Mouse (Mus musculus): ENCODE measurements at regions not wholly inside any gene's neighbourhood (a gene's known extent, or its start where the extent isn't known, plus 50 kb on each side); places are given as distances from the start of the nearest gene placed in this dataset.

GRCm38 (mm10) chr14:76295411-76296169 lies 119.2 kb upstream of the Tsc22d1 start:
- DNase-seq (ENCODE audit: low read depth, low spot score), result no peak

DNA sequence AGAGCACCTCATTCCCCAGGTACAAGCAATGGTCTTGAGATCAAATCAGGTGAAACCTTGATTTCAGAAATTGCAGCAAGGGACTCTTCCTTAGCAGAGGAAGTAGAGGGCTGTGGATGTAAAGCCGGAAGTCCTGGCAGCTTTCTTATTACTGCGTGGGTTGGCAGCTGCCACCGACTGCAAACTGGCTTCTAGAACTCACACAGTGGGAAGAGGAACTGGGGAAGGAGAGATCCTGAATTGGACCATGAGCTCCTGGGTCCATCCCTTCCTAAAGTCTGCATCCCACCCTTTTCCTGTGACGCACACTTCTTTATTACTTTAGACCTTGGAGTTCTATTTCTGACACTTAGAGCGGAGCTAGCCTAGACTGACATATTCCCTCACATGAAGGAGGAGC lies 116.9 kb upstream of the Tsc22d1 start:
- no peak for DNase-seq (ENCODE audit: low read depth, low spot score)

DNA sequence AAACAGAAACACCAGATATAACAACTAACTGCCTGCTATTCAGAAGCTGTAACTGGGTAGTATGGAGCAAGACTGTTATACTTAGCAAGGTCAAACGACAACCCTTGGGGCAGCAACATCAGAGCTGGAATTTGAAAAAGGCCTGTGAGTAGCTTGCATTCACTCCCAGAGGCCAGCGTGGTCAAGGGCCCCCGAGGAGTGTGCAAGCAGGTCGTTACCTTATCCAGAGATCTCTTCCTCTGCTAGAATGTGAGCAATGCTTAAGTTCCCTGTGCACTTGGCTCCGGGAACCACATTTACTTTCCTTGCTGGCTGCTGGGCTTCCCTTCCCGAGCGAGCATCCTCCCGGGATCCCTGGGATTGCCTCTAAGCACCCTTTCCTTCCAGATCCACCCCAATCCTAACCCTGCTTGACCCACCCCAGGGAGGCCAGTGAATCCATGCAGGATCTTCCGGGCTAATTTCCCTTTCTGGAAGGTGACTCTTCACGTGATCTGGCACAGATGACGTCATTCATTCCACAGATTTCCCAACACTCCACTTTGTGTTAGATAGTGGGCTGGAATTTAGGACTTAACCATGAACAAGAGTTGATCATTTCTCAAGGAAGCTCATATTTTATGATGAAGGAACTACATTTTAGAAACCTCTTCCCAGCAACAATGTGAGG lies 112.3 kb upstream of the Tsc22d1 start:
- no peak for DNase-seq (ENCODE audit: low read depth, low spot score)

GRCm38 (mm10) chr14:76307603-76308002 lies 107.2 kb upstream of the Tsc22d1 start:
- no peak for DNase-seq (ENCODE audit: low read depth, low spot score)

GRCm38 (mm10) chr14:76308188-76308812 lies 106.5 kb upstream of the Tsc22d1 start:
- no peak for DNase-seq (ENCODE audit: low read depth, low spot score)

DNA sequence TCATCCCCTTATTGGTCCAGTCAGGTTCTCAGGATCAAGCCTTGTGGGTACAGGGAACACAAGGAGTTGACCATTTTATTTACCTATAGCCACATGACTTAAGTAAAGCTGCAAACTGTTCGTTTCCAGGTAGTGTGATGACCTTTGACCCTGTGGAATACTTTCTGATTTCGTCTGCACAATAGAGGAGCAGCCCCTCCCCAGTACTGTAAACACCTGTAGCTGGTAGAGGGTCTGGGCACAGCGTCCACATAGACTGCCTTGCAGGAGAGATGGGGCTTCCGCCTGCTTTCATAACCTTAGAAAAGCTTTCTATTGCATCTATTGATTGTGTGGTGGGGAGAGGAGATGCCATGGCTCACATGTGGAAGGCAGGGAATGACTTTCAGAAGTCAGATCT lies 105.2 kb upstream of the Tsc22d1 start:
- no peak for DNase-seq (ENCODE audit: low read depth, low spot score)

- DNase-seq (ENCODE audit: low read depth, low spot score), result no peak
Observed at GRCm38 (mm10) chr14:76310278-76310677, 104.5 kb upstream of the Tsc22d1 start.

GRCm38 (mm10) chr14:76313424-76314190 lies 101.2 kb upstream of the Tsc22d1 start:
- no peak for DNase-seq (ENCODE audit: low read depth, low spot score)

- DNase-seq (ENCODE audit: low read depth, low spot score), result no peak
Observed at GRCm38 (mm10) chr14:76318438-76318837, 96.3 kb upstream of the Tsc22d1 start.

GRCm38 (mm10) chr14:76324246-76324645 lies 90.5 kb upstream of the Tsc22d1 start:
- no peak for DNase-seq (ENCODE audit: low read depth, low spot score)

DNA sequence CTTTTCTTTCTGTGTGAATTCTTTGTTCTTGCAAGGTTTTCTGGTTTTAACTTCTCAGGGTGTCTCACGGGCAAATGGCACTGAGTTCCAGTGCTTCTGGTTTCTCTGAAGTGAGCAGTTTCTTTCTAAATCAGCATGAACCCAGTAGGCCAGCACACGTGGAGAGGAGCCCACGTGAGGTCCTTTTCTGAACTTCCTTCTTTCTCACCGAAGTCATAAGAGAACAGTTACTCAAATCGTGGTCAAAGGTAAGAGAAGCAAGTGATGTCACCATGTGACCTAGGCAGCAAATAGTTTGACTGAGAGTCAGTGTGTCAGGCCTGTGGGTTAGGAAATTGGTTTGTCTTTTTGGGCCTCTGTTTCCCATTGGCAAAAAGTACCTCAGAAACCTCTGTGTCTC lies 84.8 kb upstream of the Tsc22d1 start:
- peak; percentile 82 for DNase-seq (ENCODE audit: low read depth, low spot score)

DNA sequence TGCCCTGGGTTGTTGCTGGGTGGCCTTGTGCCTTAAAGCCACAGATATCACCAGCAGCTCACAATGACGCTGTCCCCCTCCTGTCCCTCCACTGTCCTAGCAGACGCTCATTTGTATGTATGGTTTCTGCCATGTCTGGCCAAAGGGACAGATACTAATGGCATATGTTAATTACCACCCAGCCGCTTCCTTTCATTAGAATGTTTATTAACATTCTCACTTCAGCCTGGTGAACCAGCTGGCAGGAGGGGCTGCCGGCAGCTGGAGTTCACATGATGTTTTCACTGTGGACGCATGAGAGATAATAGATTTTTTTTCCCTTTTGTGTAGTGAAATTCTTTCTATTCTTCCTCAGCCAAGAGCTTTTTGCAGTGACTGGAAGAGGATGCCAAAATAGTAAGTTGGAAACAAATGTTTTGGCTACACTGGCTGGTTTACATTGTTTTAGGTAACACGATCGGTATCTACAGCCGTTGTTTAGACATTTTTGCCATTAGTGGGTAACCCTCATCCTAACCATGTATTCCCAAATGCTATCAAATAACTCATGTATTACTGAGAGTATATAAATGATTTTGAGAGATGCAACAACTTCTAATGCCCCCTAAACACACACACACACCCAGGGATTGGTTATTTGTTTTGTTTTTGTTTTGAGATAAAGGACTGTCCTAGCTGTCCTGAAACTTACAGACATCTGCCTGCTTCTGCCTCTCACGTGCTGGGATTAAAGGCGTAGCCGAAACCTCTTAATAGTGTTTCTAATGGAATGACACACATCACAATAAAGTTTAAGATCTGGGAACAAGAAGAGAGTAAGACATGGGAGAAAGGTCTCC lies 83.0 kb upstream of the Tsc22d1 start:
- DNase-seq (ENCODE audit: low read depth, low spot score), result no peak

DNA sequence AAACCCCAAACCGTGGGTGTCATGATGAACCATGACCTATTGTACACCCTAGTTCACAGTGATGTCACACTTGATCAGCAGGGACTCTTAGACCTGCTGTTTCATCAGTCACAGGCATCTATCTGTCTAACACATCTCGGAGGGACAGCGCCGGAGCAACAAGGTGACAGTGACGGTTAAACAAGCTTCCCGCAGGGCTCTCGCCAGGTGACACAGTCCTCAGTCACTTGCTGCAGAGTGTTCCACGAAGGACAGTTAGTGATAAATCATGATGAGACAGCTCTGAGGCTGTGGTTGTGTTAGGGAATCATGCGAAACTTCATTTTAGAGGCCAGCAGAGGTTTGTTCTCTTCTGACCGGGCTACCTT lies 82.4 kb upstream of the Tsc22d1 start:
- no peak for DNase-seq (ENCODE audit: low read depth, low spot score)

- DNase-seq (ENCODE audit: low read depth, low spot score), result no peak
Observed at GRCm38 (mm10) chr14:76340789-76341188, 74.0 kb upstream of the Tsc22d1 start.

- no peak for DNase-seq (ENCODE audit: low read depth, low spot score)
Observed at GRCm38 (mm10) chr14:76341226-76341625, 73.5 kb upstream of the Tsc22d1 start.

GRCm38 (mm10) chr14:76351856-76352255 lies 62.9 kb upstream of the Tsc22d1 start:
- no peak for DNase-seq (ENCODE audit: low read depth, low spot score)

GRCm38 (mm10) chr14:76356161-76356560 lies 58.6 kb upstream of the Tsc22d1 start:
- no peak for DNase-seq (ENCODE audit: low read depth, low spot score)

DNA sequence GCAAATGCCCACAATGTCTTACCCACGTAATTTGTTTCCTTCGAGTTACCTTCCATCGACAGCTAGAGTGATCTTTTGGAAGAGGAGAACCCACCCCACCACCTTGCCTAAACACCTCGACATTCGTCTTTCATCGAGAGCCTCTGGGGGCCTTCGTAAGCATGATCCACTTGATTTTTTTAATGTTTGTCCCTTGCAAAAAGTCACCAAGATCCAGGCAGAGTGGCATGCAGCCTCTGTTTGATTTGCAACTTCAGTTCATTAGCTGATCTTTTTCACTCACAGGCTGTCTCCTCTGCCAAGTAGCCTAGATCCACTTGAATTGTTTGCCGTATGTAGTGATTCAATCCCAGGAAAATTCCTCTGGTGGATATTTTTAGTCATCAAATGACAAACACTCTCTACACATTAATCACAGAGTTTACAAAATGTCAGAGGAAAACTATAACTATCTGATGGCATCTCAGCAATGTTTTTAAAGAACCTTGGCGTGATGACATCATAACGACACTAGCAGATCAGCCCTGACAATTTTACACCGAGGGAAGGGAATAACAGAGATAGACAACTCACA lies 54.8 kb upstream of the Tsc22d1 start:
- DNase-seq (ENCODE audit: low read depth, low spot score), result no peak

- no peak for DNase-seq (ENCODE audit: low read depth, low spot score)
Observed at GRCm38 (mm10) chr14:76364034-76364433, 50.7 kb upstream of the Tsc22d1 start.
